Mouse (Mus musculus) embryonic facial prominence, embryonic 10.5 days (tissue): Measurements from ENCODE around the gene Herpud1. TPM values are rescaled to one million over a fixed set of nuclear protein-coding genes. Genes with fewer than 3 reads are reported as not detected.
A peak's percentile ranks its signal among the peaks of the same experiment; 100 is the strongest.

Source experiments
- DNase-seq: peaks from one replicate; pipeline ENCODE4 v3.0.0-alpha.2; 2017; ENCODE audit warnings: low spot score
- H3K27ac ChIP-seq: fragments of 300-500 bp; sonication (generic); replicated peaks from 2 replicates; pipeline ENCODE4 v1.5.1; 2016; ENCODE audit warnings: mild to moderate bottlenecking
- H3K27me3 ChIP-seq: fragments of 300-500 bp; sonication (generic); replicated peaks from 2 replicates; pipeline ENCODE4 v1.6.1; 2016; ENCODE audit warnings: low read depth, mild to moderate bottlenecking; ENCODE audit not compliant: poor library complexity, severe bottlenecking
- H3K36me3 ChIP-seq: fragments of 300-500 bp; sonication (generic); replicated peaks from 2 replicates; pipeline ENCODE4 v1.6.1; 2016; ENCODE audit warnings: mild to moderate bottlenecking, moderate library complexity
- H3K4me1 ChIP-seq: fragments of 300-500 bp; sonication (generic); 2 replicates; pipeline ENCODE4 v1.6.1; 2016
- H3K4me3 ChIP-seq: fragments of 300-500 bp; sonication (generic); 2 replicates; pipeline ENCODE4 v1.5.1; 2016; ENCODE audit warnings: mild to moderate bottlenecking, moderate library complexity
- H3K9me3 ChIP-seq: fragments of 300-500 bp; sonication (generic); 2 replicates; pipeline ENCODE4 v1.6.1; 2016; ENCODE audit warnings: mild to moderate bottlenecking
- WGBS: fragments of 180-500 bp; shearing (Covaris S2); methylation state at CpG from one replicate; pipeline ENCODE4 v1.1.7; 2016; 5-methylcytosine and 5-hydroxymethylcytosine counted together
- polyA plus RNA-seq: library from polyadenylated mRNA; unstranded; fragments of >200 nt; fragmentation: Nextera tagmentation; extraction: Ambion mirVana; gene quantifications from 2 replicates; pipeline ENCODE4 v1.2.1, GENCODE M21; 2016

Herpud1 gene
- polyA plus RNA-seq: 53.2 and 58.8 TPM in 2 replicates

DNA sequence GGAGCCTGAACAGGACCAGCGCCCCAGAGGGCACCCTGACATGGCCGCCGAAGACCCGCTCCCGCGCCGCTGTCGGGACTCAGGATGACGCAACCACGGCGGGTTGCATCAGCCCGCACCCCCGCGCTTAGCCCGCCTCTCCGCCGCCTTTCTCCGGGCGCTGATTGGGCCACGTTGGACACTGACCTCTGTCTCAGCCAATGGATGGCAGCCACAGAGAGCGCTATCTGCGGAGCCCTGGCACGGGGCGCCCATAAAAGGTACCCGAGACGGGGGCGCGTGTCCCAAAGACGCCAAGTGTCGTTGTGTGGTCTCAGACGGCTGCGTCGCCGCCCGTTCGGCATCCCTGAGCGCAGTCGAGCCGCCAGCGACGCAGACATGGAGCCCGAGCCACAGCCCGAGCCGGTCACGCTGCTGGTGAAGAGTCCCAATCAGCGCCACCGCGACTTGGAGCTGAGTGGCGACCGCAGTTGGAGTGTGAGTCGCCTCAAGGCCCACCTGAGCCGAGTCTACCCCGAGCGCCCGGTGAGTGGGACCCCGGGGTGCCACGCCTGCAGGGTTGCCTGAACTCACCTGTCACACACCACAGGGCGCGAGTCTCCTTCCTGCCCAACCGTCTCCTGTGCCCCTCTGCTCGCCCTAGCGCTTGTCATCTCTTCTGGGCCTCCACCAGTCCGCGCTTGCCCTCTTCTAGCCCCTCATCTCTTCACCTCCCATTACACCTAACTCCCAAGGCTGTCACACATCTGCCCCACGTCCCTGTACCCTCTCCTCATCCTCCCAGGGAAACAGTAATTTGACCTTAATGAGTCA lies at the start of gene Herpud1:
Gene Herpud1, plus strand, starts transcription at position 225 of the 813 bp plus-strand sequence.
- H3K27me3 ChIP-seq: no peaks in the 10 kb centered on the region
- peak; percentile 96 for DNase-seq
- H3K36me3 ChIP-seq: peaks cover 22% of the 10 kb centered on the region
- H3K4me3 ChIP-seq: peak within 1 kb of the TSS; percentile 72
- H3K9me3 ChIP-seq: no peaks in the 10 kb centered on the region
- under 1% methylated on average over 65 of the region's 65 CpGs for WGBS
- H3K27ac ChIP-seq: peak within 1 kb of the TSS; percentile 95
- H3K4me1 ChIP-seq: peaks cover 18% of the 10 kb centered on the region

GRCm38 (mm10) chr8:94337559-94337958 lies 48.7 kb upstream of the Herpud1 start:
- H3K27ac ChIP-seq: no peak overlapping the region
- DNase-seq: no peak
- H3K36me3 ChIP-seq: no peaks in the 10 kb centered on the region
- H3K27me3 ChIP-seq: 0 out of 2 replicates have a peak, but pooled peaks cover 4% of the 10 kb centered on the region
- WGBS: 83% methylated on average over 8 of the region's 8 CpGs
- no peak overlapping the region for H3K4me3 ChIP-seq
- H3K9me3 ChIP-seq: no peaks in the 10 kb centered on the region
- no peaks in the 10 kb centered on the region for H3K4me1 ChIP-seq

- Histone ChIP-seq H3K27me3 (0 out of 2 replicates have a peak, but pooled peaks cover 4% of the 10 kb centered on the region), H3K27ac (no peak overlapping the region), H3K4me1 (no peaks in the 10 kb centered on the region), H3K36me3 (no peaks in the 10 kb centered on the region), H3K9me3 (no peaks in the 10 kb centered on the region), H3K4me3 (no peak overlapping the region)
- WGBS: 86% methylated on average over 7 of the region's 7 CpGs
- DNase-seq: no peak
Observed at GRCm38 (mm10) chr8:94340796-94341195, 45.4 kb upstream of the Herpud1 start.

- Histone ChIP-seq H3K36me3 (no peaks in the 10 kb centered on the region), H3K4me1 (no peaks in the 10 kb centered on the region), H3K27ac (no peak overlapping the region), H3K4me3 (no peak overlapping the region), H3K27me3 (0 out of 2 replicates have a peak, but pooled peaks cover 4% of the 10 kb centered on the region), H3K9me3 (no peaks in the 10 kb centered on the region)
- 90% methylated on average over 10 of the region's 10 CpGs for WGBS
- DNase-seq: no peak
Observed at GRCm38 (mm10) chr8:94342691-94343090, 43.5 kb upstream of the Herpud1 start.

GRCm38 (mm10) chr8:94343290-94343689 lies 42.9 kb upstream of the Herpud1 start:
- Histone ChIP-seq H3K27ac (no peak overlapping the region), H3K9me3 (no peaks in the 10 kb centered on the region), H3K4me3 (no peak overlapping the region), H3K36me3 (no peaks in the 10 kb centered on the region), H3K27me3 (0 out of 2 replicates have a peak, but pooled peaks cover 4% of the 10 kb centered on the region), H3K4me1 (no peaks in the 10 kb centered on the region)
- DNase-seq: peak; percentile 75
- WGBS: 17% methylated on average over 6 of the region's 6 CpGs

- H3K9me3 ChIP-seq: no peaks in the 10 kb centered on the region
- H3K36me3 ChIP-seq: no peaks in the 10 kb centered on the region
- H3K27ac ChIP-seq: no peak overlapping the region
- no peaks in the 10 kb centered on the region for H3K4me1 ChIP-seq
- 0 out of 2 replicates have a peak, but pooled peaks cover 4% of the 10 kb centered on the region for H3K27me3 ChIP-seq
- no peak overlapping the region for H3K4me3 ChIP-seq
- 85% methylated on average over 11 of the region's 11 CpGs for WGBS
- DNase-seq: no peak
Observed at GRCm38 (mm10) chr8:94343778-94344320, 42.4 kb upstream of the Herpud1 start.

GRCm38 (mm10) chr8:94345657-94346056 lies 40.6 kb upstream of the Herpud1 start:
- DNase-seq: no peak
- Histone ChIP-seq H3K36me3 (no peaks in the 10 kb centered on the region), H3K9me3 (no peaks in the 10 kb centered on the region), H3K27me3 (0 out of 2 replicates have a peak, but pooled peaks cover 4% of the 10 kb centered on the region), H3K27ac (no peak overlapping the region), H3K4me3 (no peak overlapping the region), H3K4me1 (no peaks in the 10 kb centered on the region)
- WGBS: 85% methylated on average over 4 of the region's 4 CpGs

DNA sequence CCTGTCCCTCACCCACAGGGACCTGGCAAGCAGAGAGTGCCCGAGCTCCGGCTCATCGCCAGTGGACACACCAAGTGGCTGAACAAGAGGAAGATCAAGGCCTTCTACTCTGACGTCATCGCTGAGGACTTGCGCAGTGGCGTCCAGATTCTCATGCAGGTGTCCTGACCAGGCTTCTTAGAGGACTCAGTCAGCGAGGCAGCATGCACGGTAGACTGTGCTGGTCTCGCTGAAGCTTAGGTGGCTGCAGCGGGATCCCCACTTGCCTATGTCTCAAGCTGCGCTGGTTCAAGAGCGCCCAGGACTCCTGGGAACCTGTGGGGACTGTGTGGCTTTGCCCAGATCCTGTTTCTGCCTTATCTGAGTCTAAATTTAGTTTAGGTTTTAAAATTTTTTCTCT lies 40.0 kb upstream of the Herpud1 start:
- WGBS: 90% methylated on average over 13 of the region's 13 CpGs
- no peak overlapping the region for H3K27ac ChIP-seq
- H3K4me1 ChIP-seq: no peaks in the 10 kb centered on the region

DNA sequence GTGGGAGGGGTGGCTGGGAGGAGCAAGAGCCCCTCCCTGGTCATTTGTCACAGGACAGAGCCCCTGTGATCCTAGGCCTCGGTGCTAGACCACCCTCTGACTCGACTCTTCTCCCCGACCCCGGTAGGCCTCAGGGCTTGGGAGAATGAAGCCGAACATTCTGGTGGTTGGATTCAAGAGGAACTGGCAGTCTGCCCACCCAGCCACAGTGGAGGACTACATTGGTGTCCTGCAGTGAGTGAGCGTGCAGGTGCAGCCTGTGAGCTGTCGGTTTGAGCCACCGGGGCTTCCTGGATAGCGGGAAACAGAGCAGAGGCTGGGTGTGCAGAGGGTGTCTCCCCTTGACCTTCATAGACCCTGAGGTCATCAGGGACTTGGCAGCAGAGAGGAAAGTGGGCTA lies 37.8 kb upstream of the Herpud1 start:
- H3K4me3 ChIP-seq: no peak overlapping the region
- 79% methylated on average over 9 of the region's 9 CpGs for WGBS
- no peaks in the 10 kb centered on the region for H3K4me1 ChIP-seq
- H3K36me3 ChIP-seq: no peaks in the 10 kb centered on the region
- H3K27ac ChIP-seq: no peak overlapping the region
- no peaks in the 10 kb centered on the region for H3K27me3 ChIP-seq
- no peak for DNase-seq
- H3K9me3 ChIP-seq: no peaks in the 10 kb centered on the region

More for the DNA sequence above, 40.0 kb upstream of the Herpud1 start:
- no peak for DNase-seq
- Histone ChIP-seq H3K9me3 (no peaks in the 10 kb centered on the region), H3K36me3 (no peaks in the 10 kb centered on the region), H3K4me3 (no peak overlapping the region), H3K27me3 (0 out of 2 replicates have a peak, but pooled peaks cover 2% of the 10 kb centered on the region)

DNA sequence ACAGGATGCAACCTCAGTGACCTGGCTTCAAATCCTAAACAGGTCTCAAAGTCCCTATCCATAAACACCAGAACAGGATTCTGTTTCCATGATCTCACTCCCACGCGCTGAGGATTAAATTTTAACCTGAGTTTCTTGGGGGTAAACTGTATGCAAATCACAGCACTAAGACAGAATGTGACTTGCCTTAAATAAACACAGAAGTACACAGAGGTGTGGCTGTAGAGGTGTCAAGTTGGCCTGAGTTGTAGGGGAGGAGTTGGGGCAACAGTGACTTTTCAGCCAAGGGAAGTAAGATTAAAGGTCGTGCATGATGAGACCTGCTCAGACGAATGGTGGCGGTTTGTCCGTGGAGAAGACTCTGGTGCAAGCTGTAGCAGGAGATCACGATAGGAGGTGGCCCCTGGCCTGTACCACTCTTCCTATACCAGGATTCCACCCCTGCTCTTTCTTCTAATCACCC lies 32.1 kb upstream of the Herpud1 start:
- Histone ChIP-seq H3K36me3 (no peaks in the 10 kb centered on the region), H3K4me1 (no peaks in the 10 kb centered on the region), H3K9me3 (no peaks in the 10 kb centered on the region), H3K27me3 (no peaks in the 10 kb centered on the region), H3K27ac (no peak overlapping the region), H3K4me3 (no peak overlapping the region)
- DNase-seq: no peak
- WGBS: 85% methylated on average over 7 of the region's 7 CpGs

- Histone ChIP-seq H3K27ac (no peak overlapping the region), H3K4me3 (no peak overlapping the region), H3K4me1 (no peaks in the 10 kb centered on the region), H3K9me3 (no peaks in the 10 kb centered on the region), H3K27me3 (no peaks in the 10 kb centered on the region), H3K36me3 (no peaks in the 10 kb centered on the region)
- WGBS: 78% methylated on average over 4 of the region's 4 CpGs
- DNase-seq: no peak
Observed at GRCm38 (mm10) chr8:94354571-94354970, 31.7 kb upstream of the Herpud1 start.

- Histone ChIP-seq H3K4me3 (no peak overlapping the region), H3K27ac (no peak overlapping the region), H3K27me3 (no peaks in the 10 kb centered on the region), H3K36me3 (no peaks in the 10 kb centered on the region), H3K4me1 (no peaks in the 10 kb centered on the region), H3K9me3 (no peaks in the 10 kb centered on the region)
- 83% methylated on average over 6 of the region's 6 CpGs for WGBS
- no peak for DNase-seq
Observed at GRCm38 (mm10) chr8:94357220-94357619, 29.0 kb upstream of the Herpud1 start.

- Histone ChIP-seq H3K27ac (no peak overlapping the region), H3K9me3 (no peaks in the 10 kb centered on the region), H3K36me3 (no peaks in the 10 kb centered on the region), H3K27me3 (no peaks in the 10 kb centered on the region), H3K4me3 (no peak overlapping the region), H3K4me1 (no peaks in the 10 kb centered on the region)
- DNase-seq: no peak
- WGBS: 78% methylated on average over 5 of the region's 5 CpGs
Observed at GRCm38 (mm10) chr8:94358541-94358940, 27.7 kb upstream of the Herpud1 start.
